Mouse (Mus musculus): ENCODE data around the gene A530084C06Rik. TPM values are rescaled to one million over a fixed set of nuclear protein-coding genes. Genes with fewer than 3 reads are reported as not detected.

A530084C06Rik gene
- polyA plus RNA-seq, 1 experiment from 2014 or later = not detected

DNA sequence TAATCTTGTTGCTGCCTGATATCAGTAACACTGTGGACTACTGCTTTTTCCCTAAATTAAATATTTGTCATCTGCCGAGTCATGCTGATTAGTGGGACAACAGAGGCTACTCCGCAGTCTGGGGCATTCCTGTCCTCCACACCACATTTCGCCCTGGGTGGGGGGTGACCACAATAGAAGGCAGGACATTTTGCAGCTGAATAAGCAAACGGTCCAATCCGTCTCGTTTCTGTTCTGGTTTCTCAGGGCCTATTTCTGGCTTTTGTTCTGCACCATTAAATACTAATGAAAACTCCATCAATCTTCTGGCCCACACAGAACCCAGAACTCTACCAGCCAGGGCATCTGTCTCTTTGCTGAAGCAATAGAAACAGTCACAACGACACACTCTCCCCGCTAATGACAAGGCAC lies 27.5 kb downstream of the A530084C06Rik start:
- H3K27me3 ChIP-seq (replicated peaks) = peaks cover 17% of the 10 kb centered on the region

DNA sequence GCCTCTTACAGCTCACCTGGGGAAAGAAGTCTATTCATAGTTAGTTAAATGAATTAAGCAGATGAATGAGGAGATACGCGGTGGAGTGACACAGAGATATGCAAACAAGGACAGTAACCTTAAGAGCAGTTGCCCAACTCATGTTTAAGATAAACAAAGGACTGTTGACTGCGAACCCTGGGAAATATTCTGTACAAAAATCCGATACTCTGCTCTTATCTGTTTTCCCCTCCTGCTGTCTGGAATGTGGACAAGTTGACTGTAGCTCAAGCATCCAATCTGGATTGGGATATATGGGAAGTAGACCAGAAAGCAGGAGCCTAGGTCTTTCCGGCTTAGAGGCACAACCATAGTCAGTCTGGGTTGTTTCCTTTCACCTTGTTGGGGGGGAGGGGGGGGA lies 27.9 kb downstream of the A530084C06Rik start:
- no peak overlapping the region for H3K9ac ChIP-seq (replicated peaks)
- no peak overlapping the region for H3K4me3 ChIP-seq (replicated peaks)
- no peaks in the 10 kb centered on the region for H3K9me3 ChIP-seq (replicated peaks)
- H3K27ac ChIP-seq (replicated peaks) = no peak overlapping the region
- WGBS = 80% methylated on average over 5 of the region's 5 CpGs
- H3K27me3 ChIP-seq (replicated peaks) = peaks cover 17% of the 10 kb centered on the region
- H3K36me3 ChIP-seq = no peaks in the 10 kb centered on the region
- no peak for ATAC-seq (ENCODE audit: low FRiP score)
- H3K4me1 ChIP-seq = peaks cover 7% of the 10 kb centered on the region; the same call in 1 of the 2 replicates
- H3K4me2 ChIP-seq = no peak overlapping the region

More for the DNA sequence above, 27.5 kb downstream of the A530084C06Rik start:
- Histone ChIP-seq H3K27ac (replicated peaks) (no peak overlapping the region), H3K4me3 (replicated peaks) (no peak overlapping the region), H3K9ac (replicated peaks) (no peak overlapping the region), H3K4me1 (peaks cover 7% of the 10 kb centered on the region; the same call in 1 of the 2 replicates), H3K4me2 (no peak overlapping the region), H3K36me3 (no peaks in the 10 kb centered on the region), H3K9me3 (replicated peaks) (no peaks in the 10 kb centered on the region)
- ATAC-seq (ENCODE audit: low FRiP score) = no peak
- WGBS = 5% methylated on average over 8 of the region's 8 CpGs

DNA sequence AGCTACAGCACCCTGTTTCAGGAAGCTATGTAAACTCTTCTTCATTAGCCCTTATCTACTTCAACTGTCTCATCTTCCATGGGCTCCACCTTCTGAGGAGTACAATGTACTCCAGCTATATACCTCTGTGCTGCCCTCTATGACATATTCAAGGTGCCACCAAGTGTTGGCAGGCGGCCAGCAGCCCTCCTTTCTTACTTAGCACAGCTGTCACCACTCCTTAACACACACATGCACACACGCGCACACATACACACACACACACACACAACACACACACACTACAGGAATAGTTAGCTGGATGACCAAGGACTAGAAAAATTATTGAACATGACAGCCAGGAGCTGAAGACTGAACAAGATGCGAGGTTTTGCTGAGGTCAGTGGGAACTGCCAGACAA lies 34.2 kb downstream of the A530084C06Rik start:
- no peaks in the 10 kb centered on the region for H3K4me1 ChIP-seq
- H3K36me3 ChIP-seq = no peaks in the 10 kb centered on the region
- WGBS = 94% methylated on average over 4 of the region's 4 CpGs
- no peak for ATAC-seq (ENCODE audit: low FRiP score)
- H3K9ac ChIP-seq (replicated peaks) = no peak overlapping the region
- H3K27me3 ChIP-seq (replicated peaks) = peaks cover 2% of the 10 kb centered on the region
- H3K4me2 ChIP-seq = no peak overlapping the region
- no peak overlapping the region for H3K27ac ChIP-seq (replicated peaks)
- H3K4me3 ChIP-seq (replicated peaks) = no peak overlapping the region
- no peaks in the 10 kb centered on the region for H3K9me3 ChIP-seq (replicated peaks)

DNA sequence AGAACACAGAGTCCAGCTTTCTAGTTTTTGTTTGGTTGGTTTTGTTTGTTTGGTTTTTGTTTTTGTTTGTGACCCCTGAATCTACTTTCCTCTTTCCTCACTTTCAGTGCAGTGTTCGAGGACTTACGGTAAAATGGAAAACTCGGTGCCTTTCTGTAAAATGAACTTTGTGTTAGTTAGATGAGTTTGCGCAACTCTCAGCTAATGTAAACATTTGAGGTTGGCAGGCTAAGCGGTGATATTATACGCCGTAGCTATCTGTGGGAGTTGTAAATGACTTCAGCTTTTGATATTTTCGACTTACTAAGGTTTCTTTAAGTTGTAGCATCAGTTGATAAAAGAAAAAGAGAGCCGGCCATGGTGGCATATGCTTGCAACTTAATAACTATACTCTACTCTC lies 40.2 kb downstream of the A530084C06Rik start:
- ATAC-seq (ENCODE audit: low FRiP score) = no peak
- no peaks in the 10 kb centered on the region for H3K27me3 ChIP-seq (replicated peaks)
- no peaks in the 10 kb centered on the region for H3K36me3 ChIP-seq
- no peak overlapping the region for H3K4me2 ChIP-seq
- H3K27ac ChIP-seq (replicated peaks) = no peak overlapping the region
- no peak overlapping the region for H3K4me3 ChIP-seq (replicated peaks)
- no peaks in the 10 kb centered on the region for H3K4me1 ChIP-seq
- no peaks in the 10 kb centered on the region for H3K9me3 ChIP-seq (replicated peaks)
- no peak overlapping the region for H3K9ac ChIP-seq (replicated peaks)
- WGBS = 86% methylated on average over 9 of the region's 9 CpGs

DNA sequence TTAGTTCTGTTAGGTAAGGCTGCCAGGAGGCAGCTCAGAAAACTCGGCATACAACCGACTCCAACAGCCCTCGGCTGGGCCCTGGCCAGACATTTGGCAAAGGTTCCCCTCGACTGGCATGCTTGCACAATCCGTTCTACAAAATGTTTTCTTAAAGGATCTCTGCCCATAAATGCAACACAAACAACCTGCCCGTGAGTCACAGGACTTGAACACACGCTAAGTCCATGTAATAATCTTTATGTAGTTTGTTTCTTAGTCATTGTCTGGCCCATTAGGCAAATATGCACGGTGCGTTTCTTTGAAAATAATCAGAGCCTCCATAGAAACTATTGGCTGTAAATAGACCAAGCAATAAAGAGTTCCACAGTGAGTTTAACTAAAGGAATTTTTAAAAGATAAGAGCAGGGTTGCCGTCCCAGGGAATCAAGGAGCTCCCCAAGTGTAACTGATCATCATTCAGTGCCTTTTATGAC lies 40.7 kb downstream of the A530084C06Rik start:
- Histone ChIP-seq H3K27ac (replicated peaks) (no peak overlapping the region), H3K9ac (replicated peaks) (no peak overlapping the region), H3K27me3 (replicated peaks) (no peaks in the 10 kb centered on the region), H3K4me1 (no peaks in the 10 kb centered on the region), H3K36me3 (no peaks in the 10 kb centered on the region), H3K4me2 (no peak overlapping the region), H3K4me3 (replicated peaks) (no peak overlapping the region), H3K9me3 (replicated peaks) (no peaks in the 10 kb centered on the region)
- WGBS = 40% methylated on average over 10 of the region's 10 CpGs
- ATAC-seq (ENCODE audit: low FRiP score) = no peak

DNA sequence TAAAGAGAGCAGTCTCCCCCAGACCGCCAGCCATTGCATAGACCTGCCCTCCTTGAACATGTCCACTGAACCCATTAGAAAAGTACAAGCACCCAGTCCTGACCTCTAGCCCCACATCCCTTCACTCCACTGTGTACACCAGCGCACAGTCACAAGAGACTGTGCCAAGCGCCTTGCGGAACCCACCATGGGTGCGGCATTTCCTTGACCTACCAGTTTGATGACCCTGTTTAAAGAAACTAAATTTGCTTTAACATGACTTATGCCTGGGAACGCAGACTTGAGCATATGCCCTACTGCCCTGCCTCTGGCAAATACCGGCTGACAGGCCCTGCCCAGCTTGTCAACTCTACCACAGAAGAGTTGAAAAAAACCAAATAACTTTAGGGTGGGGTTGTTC lies 43.9 kb downstream of the A530084C06Rik start:
- ATAC-seq (ENCODE audit: low FRiP score) = no peak
- H3K9me3 ChIP-seq (replicated peaks) = no peaks in the 10 kb centered on the region
- H3K4me2 ChIP-seq = no peak overlapping the region

DNA sequence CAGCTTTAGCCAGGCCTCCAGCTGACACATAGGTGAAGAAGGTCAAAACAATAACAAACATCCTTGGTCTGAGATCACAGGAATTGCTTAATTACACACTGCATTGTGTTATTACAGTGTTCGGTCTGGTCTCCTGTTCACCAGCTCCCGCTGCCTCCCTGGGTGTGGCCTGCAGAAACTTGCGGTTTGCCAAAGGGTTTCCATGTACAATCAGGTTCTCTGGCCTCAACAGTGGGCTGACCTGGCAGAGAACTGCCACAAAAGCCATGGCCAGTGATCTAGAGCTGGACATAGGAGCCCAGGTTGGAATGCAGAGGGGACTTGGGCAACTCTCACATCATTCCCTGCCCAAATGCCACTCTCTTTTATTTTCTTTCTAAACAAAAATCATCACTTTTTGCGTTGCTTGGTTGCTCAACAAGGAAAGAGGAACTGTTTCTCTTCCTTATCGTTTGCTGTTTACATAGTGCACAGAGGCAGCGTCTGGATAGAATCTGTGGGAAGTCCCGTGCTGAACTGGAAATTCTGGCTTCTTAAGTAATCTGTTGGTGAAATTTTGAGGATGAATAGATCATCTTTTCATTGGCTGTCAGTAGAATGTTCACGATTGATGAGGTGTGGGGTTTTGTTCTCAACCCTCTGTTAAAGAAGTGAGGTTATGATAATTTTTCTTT lies 52.5 kb downstream of the A530084C06Rik start:
- Histone ChIP-seq H3K9ac (replicated peaks) (no peak overlapping the region), H3K27me3 (replicated peaks) (no peaks in the 10 kb centered on the region), H3K4me1 (no peaks in the 10 kb centered on the region), H3K9me3 (replicated peaks) (no peaks in the 10 kb centered on the region), H3K27ac (replicated peaks) (no peak overlapping the region), H3K4me3 (replicated peaks) (no peak overlapping the region), H3K4me2 (no peak overlapping the region), H3K36me3 (no peaks in the 10 kb centered on the region)
- ATAC-seq (ENCODE audit: low FRiP score) = no peak
- 80% methylated on average over 8 of the region's 8 CpGs for WGBS

More for the DNA sequence above, 43.9 kb downstream of the A530084C06Rik start:
- Histone ChIP-seq H3K36me3 (no peaks in the 10 kb centered on the region), H3K27ac (replicated peaks) (no peak overlapping the region), H3K27me3 (replicated peaks) (no peaks in the 10 kb centered on the region), H3K9ac (replicated peaks) (no peak overlapping the region), H3K4me3 (replicated peaks) (no peak overlapping the region), H3K4me1 (no peaks in the 10 kb centered on the region)
- 93% methylated on average over 7 of the region's 7 CpGs for WGBS

Other genes with a start within 250 kb of the A530084C06Rik start
- gene Foxq1, start 3.2 kb downstream of the A530084C06Rik start, polyA plus RNA-seq (2015; fragmentation: Nextera tagmentation; extraction: Ambion mirVana) = 1.9 and 2.2 TPM in 2 replicates
- 4.5 and 6.3 TPM in 2 replicates for gene Foxf2, start 66.5 kb upstream of the A530084C06Rik start, polyA plus RNA-seq (2015; fragmentation: Nextera tagmentation; extraction: Ambion mirVana)
- gene Foxc1, start 247.3 kb upstream of the A530084C06Rik start, polyA plus RNA-seq (2015; fragmentation: Nextera tagmentation; extraction: Ambion mirVana) = 1.00 and 1.1 TPM in 2 replicates

Data from neural tube, embryonic 15.5 days (tissue).